Mouse (Mus musculus) ovary, adult 18-20 months (tissue): ENCODE results near the gene Selenof.
"Not testable (repeated sequence)": the region's sequence is repeated elsewhere in the genome, so short reads cannot be mapped to it uniquely, and the experiment has no call there.

Experiments used
- DNase-seq: peaks from one replicate; pipeline ENCODE4 v3.0.0; 2022; ENCODE audit warnings: low spot score, mixed read lengths

The Selenof gene

GRCm38 (mm10) chr3:144602819-144603218 is 32.7 kb downstream of the Selenof start:
- no peak for DNase-seq

- no peak for DNase-seq
Measured at GRCm38 (mm10) chr3:144603558-144603957, 33.5 kb downstream of the Selenof start.

GRCm38 (mm10) chr3:144604205-144604604 is 34.1 kb downstream of the Selenof start:
- no peak for DNase-seq

- DNase-seq = not testable (repeated sequence)
Measured at GRCm38 (mm10) chr3:144605811-144606210, 35.7 kb downstream of the Selenof start.

GRCm38 (mm10) chr3:144606449-144606848 is 36.3 kb downstream of the Selenof start:
- no peak for DNase-seq

DNA sequence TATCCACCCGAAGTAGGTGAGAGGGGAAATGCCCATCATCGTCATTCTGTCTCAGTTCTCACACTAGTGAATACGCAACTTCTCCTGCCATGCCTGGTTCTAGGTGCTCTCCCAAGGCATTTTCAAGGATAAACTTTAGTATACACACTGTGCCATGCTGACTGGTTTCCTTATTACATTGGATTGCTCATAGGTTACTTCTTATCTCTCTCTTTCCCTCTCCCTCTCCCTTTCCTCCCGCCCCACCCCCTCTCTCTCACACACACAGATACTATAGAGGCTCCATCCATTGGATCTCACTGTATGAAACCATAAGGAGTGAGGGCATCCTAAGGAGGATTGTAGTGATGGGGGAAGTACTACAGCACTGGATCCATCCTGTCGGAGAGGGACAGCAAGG is 38.0 kb downstream of the Selenof start:
- DNase-seq = no peak

GRCm38 (mm10) chr3:144610759-144611158 is 40.7 kb downstream of the Selenof start:
- DNase-seq = no peak

- no peak for DNase-seq
Measured at GRCm38 (mm10) chr3:144611626-144612271, 41.6 kb downstream of the Selenof start.

DNA sequence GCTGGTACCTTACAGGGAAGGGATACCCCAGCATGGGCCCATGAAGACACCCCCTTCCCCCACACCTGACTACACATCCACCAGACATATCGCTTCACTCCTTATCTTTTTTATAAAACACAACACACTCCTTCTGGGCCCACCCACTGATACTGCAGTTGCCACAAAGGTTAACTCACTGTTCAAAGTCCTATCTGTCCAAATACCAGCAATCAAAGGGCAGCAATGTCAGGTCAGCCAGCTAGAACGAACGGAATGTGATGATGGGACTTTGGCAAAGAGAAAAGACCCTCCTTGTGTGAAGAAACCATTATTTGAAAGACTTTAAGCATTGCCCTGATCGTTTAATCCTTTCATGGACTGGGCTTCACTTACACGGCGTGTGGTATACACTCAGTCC is 42.3 kb downstream of the Selenof start:
- no peak for DNase-seq

- no peak for DNase-seq
Measured at GRCm38 (mm10) chr3:144614277-144614676, 44.2 kb downstream of the Selenof start.

DNA sequence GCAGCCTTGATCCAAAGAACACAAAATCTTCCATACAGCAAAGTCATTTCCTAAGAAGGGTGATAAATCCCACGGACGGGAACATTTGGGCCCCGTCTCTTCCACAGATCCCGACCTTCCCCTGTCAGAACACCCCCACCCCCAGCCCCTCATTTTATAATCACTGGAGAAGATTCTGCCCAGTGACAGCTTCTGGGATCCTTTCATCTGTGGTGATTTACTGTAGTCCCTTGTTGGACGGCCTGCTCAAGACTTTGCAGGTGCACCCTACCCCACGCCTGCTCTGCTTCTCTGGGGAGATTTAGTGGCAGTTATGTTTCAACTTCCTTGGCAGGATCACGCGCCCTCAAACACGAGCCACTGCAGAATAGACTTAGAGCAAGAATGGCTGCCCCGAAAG is 44.6 kb downstream of the Selenof start:
- DNase-seq = no peak

- no peak for DNase-seq
Measured at GRCm38 (mm10) chr3:144615459-144615858, 45.4 kb downstream of the Selenof start.

DNA sequence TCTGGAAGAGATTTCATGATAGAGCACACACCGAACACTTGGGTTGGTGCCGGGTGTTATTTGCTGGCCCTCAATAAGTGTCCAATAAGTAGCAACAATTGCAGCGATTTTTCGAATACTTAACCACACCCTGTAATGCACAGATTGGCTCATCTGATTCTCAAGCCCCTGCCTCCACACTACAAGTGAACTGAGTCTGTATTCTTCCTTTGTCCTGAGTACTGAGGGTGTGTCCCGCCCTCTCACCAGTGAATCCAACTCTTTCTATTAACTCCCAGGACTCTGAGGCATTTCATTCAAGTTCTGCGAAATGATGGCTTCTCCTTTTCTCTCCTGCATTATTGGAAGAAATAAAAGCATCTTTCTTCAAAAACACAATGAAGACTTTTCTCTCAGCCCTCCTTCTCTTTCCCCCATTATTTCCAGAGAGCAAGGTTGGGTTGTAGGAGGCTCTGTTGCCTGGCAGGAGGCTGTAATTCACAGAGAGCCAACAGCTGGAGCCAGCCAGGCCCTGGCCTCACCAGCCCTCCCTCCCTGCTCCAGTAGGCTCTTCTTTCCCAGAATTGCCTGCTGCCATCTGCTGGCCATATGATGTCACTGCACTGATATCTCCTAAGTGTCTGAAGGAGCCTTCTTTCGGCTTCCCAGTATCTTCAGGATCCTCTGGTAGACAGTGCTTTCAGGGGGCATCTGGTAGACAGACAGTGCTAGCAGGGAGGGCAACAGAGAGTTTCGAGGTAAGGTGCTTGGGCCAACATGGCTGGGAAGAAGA is 46.7 kb downstream of the Selenof start:
- DNase-seq = peak; percentile 67

DNA sequence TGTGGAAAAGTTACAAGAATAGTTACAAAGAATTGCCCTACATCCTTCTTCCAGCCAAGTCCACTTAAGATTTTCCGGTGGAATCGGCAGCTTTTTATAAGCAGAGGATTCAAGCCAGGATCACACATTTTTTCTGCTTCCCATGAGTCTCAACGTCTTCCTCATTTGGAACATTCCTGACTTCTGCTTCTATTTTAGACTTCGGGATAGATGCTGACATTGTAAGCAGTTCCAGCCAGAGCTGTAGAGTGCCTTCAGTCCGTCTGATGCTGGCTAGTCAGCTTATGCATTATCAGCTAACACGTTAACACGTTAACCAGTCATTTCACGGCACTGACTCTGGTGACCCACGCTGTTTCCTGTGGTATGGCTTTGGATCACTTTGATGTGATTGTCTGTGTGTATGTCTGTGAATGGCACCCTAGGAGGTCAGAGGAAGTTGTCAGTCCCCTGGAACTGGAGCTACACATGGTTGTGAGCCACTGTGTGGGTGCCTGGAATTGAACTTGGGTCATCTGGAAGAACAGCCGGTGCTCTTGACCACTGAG is 47.6 kb downstream of the Selenof start:
- DNase-seq = no peak

- DNase-seq = no peak
Measured at GRCm38 (mm10) chr3:144622930-144623612, 53.0 kb downstream of the Selenof start.

- no peak for DNase-seq
Measured at GRCm38 (mm10) chr3:144625691-144626090, 55.6 kb downstream of the Selenof start.

- DNase-seq = no peak
Measured at GRCm38 (mm10) chr3:144628005-144628914, 58.2 kb downstream of the Selenof start.

- DNase-seq = no peak
Measured at GRCm38 (mm10) chr3:144628915-144629230, 58.8 kb downstream of the Selenof start.

DNA sequence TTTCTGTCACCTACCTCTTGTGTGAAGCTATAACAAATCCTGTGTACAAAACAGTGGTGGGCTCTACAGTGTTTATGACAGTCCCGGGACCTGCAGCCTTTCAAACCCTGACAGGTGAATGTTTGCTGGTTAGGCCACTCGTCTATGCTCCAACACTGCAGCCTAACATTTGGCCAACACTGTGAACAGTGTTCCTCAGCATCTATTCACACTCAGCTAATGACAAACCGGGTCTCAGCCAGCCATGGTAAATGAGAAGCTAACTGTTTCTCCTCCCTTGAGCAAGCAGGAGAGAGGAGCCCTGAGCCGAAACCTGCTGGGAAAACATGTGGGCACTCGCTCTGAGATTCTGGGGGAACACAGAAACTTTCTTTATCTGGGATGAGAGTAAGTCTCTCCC is 65.1 kb downstream of the Selenof start:
- no peak for DNase-seq

- DNase-seq = no peak
Measured at GRCm38 (mm10) chr3:144638110-144638509, 68.0 kb downstream of the Selenof start.

DNA sequence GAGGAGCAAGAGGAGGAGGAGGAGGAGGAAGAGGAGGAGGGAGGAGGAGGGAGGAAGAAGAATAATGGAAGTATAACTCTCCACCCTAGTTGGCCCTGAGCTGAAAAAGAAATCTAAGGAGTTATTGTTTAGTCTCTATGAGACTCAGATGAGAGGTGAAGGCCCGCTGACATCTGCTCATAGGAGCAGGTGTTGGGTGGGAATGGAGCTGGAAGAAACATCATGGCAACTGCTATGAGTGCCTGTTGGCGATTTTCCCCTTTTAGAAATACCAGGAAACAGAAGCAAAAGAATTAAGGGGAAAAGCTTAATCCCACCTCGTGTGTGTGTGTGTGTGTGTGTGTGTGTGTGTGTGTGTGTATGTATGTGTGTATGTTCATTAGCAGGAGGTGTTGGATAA is 69.3 kb downstream of the Selenof start:
- no peak for DNase-seq

DNA sequence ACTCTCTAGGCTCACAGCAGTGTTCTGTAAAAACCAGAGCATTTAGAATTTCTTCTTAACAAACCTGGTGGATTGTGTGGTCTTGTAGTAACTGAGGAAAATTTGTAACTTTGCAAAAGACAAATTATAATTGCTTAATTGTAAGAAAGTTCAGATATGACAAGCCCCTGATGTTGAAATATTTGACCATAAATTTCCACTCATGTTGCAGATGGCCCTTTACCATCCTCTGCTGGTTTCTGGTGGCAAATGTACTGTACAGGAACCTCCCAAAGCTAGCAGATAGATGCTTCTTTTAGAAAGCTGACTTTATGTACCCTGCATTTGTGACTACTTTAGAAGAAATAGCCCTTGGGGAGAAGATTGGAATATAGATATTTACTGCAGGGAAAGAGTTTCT is 69.9 kb downstream of the Selenof start:
- DNase-seq = no peak
